Mouse (Mus musculus) CH12.LX (cell line): ENCODE measurements around the gene Gm20388.

Experiments
- CHD1 ChIP-seq: IDR thresholded peaks from 2 replicates; pipeline ENCODE4 v1.6.1; 2012; ENCODE audit warnings: low read depth, low read length, improper control_type of control experiment, inconsistent platforms
- CHD2 ChIP-seq: IDR thresholded peaks from 2 replicates; pipeline ENCODE4 v1.6.1; 2011; ENCODE audit warnings: low read length, improper control_type of control experiment
- CTCF ChIP-seq, 2 experiments: IDR thresholded peaks in 1 of 2; conservative IDR thresholded peaks in 1 of 2; 2 replicates each; pipeline ENCODE4 v1.5.1; 2011 to 2012; ENCODE audit warnings: low read depth in 2 of 2, low read length in 2 of 2, improper control_type of control experiment in 1 of 2, inconsistent platforms in 1 of 2, mild to moderate bottlenecking in 1 of 2, moderate library complexity in 1 of 2
- MAZ ChIP-seq: IDR thresholded peaks from 2 replicates; pipeline ENCODE4 v1.6.1; 2012; ENCODE audit warnings: low read depth, mild to moderate bottlenecking, inconsistent platforms, low read length, improper control_type of control experiment, moderate library complexity
- NRF1 ChIP-seq: IDR thresholded peaks from 2 replicates; pipeline ENCODE4 v1.6.1; 2014; ENCODE audit warnings: low read depth, mild to moderate bottlenecking, inconsistent platforms, low read length, improper control_type of control experiment, moderate library complexity
- POLR2A ChIP-seq: IDR thresholded peaks from 2 replicates; pipeline ENCODE4 v1.6.1; 2011; ENCODE audit warnings: low read depth, mild to moderate bottlenecking, improper control_type of control experiment, low read length
- RCOR1 ChIP-seq: conservative IDR thresholded peaks from 2 replicates; pipeline ENCODE4 v1.6.1; 2012; ENCODE audit warnings: low read depth, mild to moderate bottlenecking, inconsistent platforms, low read length, improper control_type of control experiment
- USF2 ChIP-seq: conservative IDR thresholded peaks from 2 replicates; pipeline ENCODE4 v1.6.1; 2011; ENCODE audit warnings: low read depth, low read length, improper control_type of control experiment
- ZC3H11A ChIP-seq: IDR thresholded peaks from 2 replicates; pipeline ENCODE4 v1.6.1; 2012; ENCODE audit warnings: low read depth, mild to moderate bottlenecking, inconsistent platforms, low read length, improper control_type of control experiment
- ZMIZ1 ChIP-seq: IDR thresholded peaks from 2 replicates; pipeline ENCODE4 v1.6.1; 2012; ENCODE audit warnings: low read depth, mild to moderate bottlenecking, inconsistent platforms, low read length, improper control_type of control experiment

DNA sequence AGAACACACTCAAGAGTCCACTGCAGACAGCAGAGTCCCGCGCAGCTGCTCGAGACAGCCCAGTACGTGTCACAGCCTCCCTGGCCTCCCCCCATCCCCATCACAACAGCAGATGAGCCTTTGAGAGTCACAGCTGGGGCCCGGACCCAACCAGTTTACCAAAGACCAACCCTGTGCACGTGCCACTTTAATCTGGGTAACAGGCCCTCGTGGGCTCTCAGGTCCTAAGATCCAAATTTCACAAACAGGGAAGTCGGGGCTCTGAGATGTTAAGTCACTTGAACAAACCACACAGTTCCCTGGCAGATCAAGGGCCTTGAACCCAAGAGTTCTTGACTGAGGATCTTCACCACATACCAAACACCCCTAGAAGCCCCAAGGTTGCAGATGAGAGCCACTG is 2010.9 kb downstream of the Gm20388 start:
- TF ChIP-seq ZC3H11A (no peak), USF2 (no peak), RCOR1 (no peak), MAZ (no peak), CTCF (conservative IDR thresholded peaks at IDR 0.05 in 1 of 2, IDR thresholded peaks at IDR 0.05 in 1 of 2; ENCODE audit: low read depth in 2 of 2, low read length in 2 of 2) (no peak), POLR2A (no peak), ZMIZ1 (no peak), CHD2 (no peak), CHD1 (no peak), NRF1 (no peak)
